Mouse (Mus musculus) embryonic fibroblast, embryonic 13.5 days (primary cell): ENCODE results near the gene Mapre3.

Experiments
- CTCF ChIP-seq: IDR thresholded peaks from 2 replicates; pipeline ENCODE4 v1.5.1; 2011; ENCODE audit warnings: mild to moderate bottlenecking, control low read depth, low read length, moderate library complexity, borderline replicate concordance; ENCODE audit not compliant: insufficient read depth
- POLR2A ChIP-seq: IDR thresholded peaks from 2 replicates; pipeline ENCODE4 v1.6.1; 2011; ENCODE audit warnings: low read depth, mild to moderate bottlenecking, control low read depth, low read length, moderate library complexity

- TF ChIP-seq POLR2A (no peak), CTCF (no peak)
Observed at GRCm38 (mm10) chr5:30825166-30825565, 10.7 kb downstream of the Mapre3 start.
